Mouse (Mus musculus): ENCODE measurements around the gene Pcx.

Pcx gene

DNA sequence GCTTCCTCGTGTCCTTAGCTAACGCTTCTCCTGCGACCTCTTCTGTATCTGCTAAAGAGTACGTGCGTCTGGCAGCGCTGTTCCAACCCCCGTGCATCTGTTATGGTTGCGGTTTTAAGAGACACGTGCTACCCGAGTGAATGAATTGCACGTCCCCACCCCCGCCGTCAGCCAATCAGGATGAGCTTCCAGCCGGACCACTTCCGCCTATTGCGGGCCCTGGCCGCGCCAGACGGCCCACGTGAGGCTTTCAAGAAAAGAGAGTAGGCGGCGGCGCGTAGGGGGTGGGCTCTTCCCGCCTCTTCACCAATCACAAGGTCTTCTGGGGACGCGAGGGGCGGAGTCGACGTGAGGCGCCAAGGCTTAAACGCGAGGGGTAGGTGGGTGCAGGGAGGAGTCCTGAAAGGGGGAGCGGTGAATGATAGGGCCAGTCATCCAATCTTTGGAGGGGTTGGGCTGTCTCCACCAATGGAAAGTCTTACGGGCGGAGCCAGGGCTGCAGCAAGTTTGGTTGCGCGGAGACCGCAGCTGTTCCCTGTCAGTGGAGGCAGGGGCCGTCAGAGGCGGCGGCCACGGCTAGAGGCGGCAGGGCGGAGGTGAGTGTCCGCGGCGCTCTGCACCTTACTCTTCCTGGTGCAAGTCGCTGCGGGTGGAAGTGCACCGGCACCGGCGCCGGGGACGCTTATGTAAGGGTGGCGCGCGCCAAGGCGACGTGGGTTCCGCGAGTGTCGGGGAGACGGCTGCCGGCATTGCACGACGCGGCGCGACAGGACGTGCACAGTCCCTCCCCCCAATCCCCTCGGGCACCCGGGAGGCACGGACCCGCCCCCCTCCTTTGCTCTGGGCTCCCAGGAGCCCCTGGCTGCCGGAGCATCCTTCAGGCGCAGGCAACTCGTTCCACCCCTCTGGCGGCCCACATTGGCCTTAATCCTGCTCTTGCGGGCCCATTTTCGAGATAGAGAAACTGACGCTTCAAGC, at the start of gene Pcx:
Pcx (plus strand) TSS at position 487 of the 978 bp plus-strand sequence.
- DNase-seq: peak; percentile 100

GRCm38 (mm10) chr19:4461981-4462380, 48.3 kb upstream of the Pcx start:
- no peak for DNase-seq

GRCm38 (mm10) chr19:4464666-4465065, 45.6 kb upstream of the Pcx start:
- DNase-seq: no peak

DNA sequence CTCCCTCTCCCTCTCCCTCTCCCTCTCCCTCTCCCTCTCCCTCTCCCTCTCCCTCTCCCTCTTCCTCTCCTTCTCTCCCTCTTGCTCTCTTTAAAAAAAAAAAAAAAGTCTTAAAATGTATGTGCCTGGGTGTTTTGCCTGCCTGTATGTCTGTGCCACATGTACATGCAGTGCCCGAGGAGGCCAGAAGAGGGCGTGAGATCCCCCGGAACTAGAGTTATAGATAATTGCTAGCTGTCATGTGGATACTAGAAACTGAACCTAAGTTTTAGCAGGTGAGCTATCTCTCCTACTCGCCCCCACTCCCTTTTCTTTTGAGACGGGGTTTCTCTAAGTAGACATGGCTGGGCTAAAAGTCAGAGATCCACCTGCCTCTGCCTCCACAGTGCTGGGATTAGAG, 41.9 kb upstream of the Pcx start:
- DNase-seq: no peak

DNA sequence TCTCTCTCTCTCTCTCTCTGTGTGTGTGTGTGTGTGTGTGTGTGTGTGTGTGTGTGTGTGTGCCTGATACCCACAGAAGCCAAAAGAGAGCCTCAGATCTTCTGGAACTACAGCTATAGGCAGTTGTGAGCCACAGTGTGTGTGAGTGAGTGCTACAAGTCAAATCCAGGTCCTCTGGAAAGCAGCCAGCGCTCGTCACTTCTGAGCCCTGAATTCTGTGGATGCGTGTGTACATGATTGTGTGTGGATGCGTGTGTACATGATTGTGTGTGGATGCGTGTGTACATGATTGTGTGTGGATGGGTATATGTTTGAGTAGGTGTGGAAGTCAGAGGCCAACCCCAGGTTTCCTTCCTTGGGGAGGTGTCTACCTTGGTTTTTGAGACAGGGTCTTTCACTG, 36.7 kb upstream of the Pcx start:
- DNase-seq: no peak

DNA sequence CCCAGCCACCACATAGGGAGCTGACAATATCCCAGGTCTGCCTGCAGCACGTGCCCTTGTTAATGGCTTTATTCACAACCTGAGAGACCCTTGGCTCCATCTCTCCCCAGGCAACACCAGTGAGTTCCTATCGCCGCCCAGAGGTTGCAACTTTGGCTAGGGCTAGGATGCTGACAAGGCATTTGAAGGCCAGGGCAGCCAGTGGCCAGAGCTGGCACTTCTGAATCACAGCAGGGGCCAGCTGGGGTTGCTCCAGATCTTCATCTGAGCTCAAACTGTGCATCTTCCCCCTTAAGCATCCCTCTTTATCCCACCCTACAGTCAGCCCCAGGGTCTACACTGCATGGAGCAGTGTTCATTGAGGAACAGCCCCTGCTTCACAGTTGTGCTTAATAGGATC, 35.5 kb upstream of the Pcx start:
- no peak for DNase-seq

- DNase-seq: no peak
These were observed 34.9 kb upstream of the Pcx start for GRCm38 (mm10) chr19:4475224-4475925.

DNA sequence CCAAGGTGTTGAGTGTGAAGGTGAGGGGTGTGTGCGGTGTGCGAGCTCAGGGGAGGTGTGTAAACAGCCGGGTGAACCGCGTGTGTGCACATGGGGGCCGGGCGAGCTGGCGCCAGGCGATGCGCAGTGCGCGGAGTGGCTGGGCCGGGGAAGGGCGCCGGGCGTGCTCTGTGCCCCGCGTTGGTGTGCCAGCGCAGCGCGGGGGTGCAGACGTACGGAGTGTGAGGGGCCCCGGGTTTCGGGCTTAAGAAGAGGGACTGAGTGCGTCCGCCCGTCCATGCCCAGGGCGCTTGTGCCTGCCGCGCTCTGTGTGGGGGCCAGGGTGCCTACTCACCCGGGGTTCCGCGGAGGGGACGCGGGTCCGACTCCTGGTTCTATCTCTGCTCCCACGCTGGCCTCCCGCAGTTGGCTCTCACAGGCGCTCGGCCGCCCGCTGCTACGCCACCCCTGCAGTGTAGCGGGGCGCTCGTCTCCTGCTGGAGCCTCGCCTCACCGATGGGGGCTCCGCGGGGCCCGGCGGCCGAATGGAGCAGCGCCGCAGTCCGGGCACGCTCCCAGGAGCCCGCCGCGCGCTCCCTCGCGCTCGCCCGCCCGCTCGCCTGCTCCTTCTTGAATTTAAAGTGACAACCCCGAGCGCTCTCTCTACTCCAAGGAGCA, 33.5 kb upstream of the Pcx start:
- no peak for DNase-seq

DNA sequence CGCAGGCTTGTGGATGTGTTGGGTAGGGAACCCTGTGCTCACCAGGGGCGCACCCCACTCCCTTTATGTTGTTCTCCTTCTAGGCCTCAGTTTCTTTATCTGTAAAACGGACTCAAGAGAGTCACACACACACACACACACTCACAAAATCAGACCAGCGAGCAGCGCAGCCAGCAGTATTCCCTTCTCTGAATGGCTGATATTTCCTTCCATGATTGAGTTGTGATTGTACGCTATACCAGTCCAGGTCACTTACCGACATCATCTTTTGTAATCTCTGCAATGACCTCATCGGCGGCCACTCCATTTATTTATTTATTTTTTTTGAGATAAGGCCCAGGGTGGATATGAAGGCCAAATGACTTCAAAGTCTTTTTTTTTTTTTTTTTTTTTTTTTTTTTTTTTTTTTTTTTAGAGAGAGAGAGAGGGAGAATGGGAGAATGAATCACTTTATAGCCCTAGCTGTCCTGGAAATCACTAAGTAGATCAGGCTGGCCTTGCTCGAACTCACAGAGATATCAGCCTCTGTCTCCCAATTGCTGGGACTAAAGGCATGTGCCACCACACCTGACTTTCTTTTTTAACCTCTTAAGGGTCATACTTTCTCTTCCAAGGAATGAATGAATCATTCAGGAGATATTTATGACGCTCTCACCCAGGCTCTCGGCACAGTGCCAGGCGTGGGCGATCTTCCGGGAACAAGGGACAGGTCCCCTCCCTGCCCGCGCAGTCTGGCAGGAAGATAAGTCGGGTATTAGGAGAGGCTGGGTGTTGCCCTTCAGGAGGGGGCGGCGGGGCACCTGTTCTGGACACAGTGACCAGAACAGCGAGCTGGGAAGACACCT, 32.7 kb upstream of the Pcx start, which contains the start of gene Syt12:
Syt12 (minus strand) TSS at position 103 of the 845 bp plus-strand sequence.
- peak; percentile 94 for DNase-seq

GRCm38 (mm10) chr19:4478190-4478516, 32.1 kb upstream of the Pcx start:
- no peak for DNase-seq

- DNase-seq: no peak
These were observed 30.2 kb upstream of the Pcx start for GRCm38 (mm10) chr19:4480041-4480440.

DNA sequence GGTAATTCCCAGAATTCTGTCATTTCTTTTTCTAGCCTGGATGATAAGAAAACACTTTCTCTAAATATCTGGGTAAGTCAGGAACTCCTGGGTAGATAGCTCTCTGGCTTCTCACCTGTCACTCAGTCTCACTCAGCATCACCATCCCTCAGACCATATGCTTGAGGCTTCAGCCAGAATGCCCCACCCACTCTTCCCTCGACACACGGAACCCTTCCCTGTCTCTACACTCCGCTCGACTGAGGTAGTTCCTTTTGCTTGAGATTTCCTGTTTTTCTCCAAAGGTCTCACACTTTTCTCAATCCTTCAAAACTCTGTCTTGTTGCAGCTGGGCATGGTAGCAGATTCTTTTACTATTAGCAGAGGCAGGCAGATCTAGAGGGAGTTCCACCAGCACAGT, 28.9 kb upstream of the Pcx start:
- no peak for DNase-seq

- peak; percentile 91 for DNase-seq
These were observed 28.0 kb upstream of the Pcx start for GRCm38 (mm10) chr19:4482111-4482859.

DNA sequence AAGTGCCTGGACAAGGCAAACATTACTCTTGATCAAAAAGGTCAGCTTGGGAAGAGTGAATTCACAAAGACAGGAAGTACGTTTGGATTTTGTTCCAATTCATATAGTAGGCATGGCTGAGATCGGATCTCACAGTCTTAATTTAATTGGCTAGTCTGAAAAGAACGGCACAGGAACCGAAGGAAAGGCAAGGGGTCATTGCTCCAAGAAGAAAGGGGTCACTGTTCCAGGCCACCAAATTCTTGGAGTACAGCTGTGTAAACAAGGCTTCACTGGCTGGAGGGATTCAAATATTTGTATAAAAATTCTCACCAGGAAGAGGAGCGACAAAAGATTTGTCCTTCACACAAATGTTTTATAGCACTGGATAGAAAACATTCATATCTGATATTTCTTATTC, 25.3 kb upstream of the Pcx start:
- DNase-seq: no peak

DNA sequence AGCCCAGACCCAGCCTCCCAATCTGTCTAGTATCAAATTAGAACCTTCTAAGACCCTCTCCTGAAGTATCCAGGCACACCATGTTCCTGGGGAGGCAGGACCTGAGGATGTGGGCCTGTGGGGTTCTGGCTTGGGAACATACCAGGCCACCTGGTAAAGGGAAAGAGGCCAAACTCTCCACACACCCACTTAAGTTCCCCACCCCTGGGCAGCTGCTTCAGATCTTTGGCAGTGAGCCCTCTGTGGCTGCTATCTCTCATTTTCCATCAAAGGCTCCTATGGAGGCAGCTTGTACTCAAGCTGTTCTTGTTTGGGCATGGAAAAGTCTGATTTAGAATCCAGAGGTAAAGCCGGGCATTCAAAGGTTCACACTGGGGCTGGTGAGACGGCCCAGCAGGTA, 22.4 kb upstream of the Pcx start:
- DNase-seq: no peak

DNA sequence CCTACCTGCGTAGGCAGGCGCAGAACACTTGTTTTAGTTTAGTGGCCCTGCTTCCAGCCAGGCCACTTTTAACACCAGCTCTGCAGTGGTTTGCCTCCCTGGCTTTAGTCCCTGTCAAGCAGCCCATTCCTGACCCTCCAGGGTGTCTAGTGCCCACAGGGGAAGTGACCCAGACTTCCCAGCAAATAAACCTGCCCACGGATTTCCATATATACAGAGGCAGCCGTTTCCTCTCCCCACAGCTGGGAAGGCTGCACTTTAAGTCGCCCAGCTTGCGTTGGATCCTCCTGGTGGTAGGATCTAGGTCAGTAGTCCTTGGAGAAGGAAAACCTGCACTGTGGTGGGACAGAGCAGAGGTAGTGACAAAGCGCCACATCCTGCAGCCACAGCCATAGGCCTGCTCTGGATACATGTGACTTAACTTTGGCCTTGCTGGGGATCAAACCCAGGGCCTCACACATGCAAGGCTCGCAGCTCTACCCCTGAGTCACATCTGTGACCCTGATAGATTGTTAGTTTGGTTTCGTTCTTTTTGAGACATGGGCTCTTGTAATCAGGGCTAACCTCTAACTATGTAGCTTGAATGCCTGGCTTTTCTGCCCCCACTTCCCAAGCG, 19.1 kb upstream of the Pcx start:
- no peak for DNase-seq

- peak; percentile 97 for DNase-seq
These were observed 17.6 kb upstream of the Pcx start for GRCm38 (mm10) chr19:4492526-4493296.

- DNase-seq: no peak
These were observed 15.6 kb upstream of the Pcx start for GRCm38 (mm10) chr19:4494707-4495106.

DNA sequence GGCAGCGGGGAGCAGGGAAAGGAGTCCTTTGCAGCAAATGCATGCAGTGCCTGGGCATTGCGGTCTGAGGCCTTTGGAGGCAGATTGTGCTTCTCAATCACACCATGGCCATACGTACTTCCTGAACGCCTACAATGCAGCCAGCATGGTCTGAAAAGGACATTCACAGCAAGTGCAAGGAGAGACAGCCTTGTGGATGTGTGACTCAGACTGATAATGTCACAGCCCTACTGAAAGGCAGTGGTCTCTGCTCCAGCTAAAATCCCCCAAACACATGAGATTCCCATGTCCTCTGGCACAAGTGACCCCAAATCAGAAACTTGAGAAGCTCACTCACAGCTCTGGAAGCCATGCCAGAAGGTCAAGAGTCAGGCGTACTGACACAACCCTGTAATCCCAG, 14.5 kb upstream of the Pcx start:
- DNase-seq: no peak

DNA sequence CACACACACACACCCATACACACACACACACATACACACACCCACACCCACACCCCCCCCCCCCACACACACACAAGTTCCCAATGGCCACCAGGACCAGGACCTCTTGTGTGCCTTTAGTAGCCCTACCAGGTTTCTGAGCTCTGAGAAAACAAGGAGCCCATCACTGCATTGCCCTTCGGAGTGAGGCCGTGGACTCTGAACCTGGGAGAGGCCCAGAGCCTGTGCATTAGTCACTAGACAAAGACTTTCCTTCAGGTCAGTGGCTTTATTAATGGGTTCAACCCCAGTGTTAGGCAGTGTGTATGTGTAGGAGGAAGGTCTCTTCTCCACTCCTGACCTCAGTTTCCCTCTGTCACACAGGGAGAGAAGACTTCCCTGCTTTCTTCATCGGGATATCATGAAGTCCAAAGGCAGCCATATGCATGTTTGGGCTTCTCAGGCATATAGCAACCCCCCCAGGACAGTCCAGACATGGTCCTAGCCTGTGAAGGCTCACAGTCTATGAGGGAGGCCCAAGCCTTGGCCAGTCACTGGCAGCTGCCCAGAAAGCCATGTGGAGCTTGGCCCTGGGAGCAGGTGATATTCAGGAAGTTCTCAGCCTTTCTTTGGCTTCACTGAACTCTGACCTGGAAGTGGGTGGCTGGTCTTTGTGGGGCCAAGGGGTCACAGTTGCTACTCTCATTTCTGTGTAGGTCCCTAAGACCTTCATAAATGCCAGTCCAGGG, 13.6 kb upstream of the Pcx start:
- no peak for DNase-seq

Measured in heart, adult 11 months (tissue).